Mouse (Mus musculus) forebrain, embryonic 11.5 days (tissue): Measurements from ENCODE around the gene Mdm2. TPM values are rescaled to one million over a fixed set of nuclear protein-coding genes. Genes with fewer than 3 reads are reported as not detected.

Source experiments
- ATAC-seq: fragments of 200-750 bp; cut with Nextera tagmentation; replicated peaks from 2 replicates; pipeline ENCODE4 v1.8.0; 2017; ENCODE audit warnings: moderate TSS enrichment; ENCODE audit not compliant: low FRiP score
- DNase-seq: peaks from one replicate; pipeline ENCODE4 v3.0.0-alpha.2; 2017; ENCODE audit warnings: low spot score
- H3K27ac ChIP-seq: fragments of 300-500 bp; sonication (generic); 2 replicates; pipeline ENCODE4 v1.5.1; 2014; ENCODE audit warnings: low read depth, low read length
- H3K27me3 ChIP-seq: fragments of 300-500 bp; sonication (generic); 2 replicates; pipeline ENCODE4 v1.6.1; 2014; ENCODE audit warnings: mild to moderate bottlenecking, low read length, mixed read lengths; ENCODE audit not compliant: control insufficient read depth, insufficient read depth
- H3K36me3 ChIP-seq: fragments of 300-500 bp; sonication (generic); 2 replicates; pipeline ENCODE4 v1.6.1; 2014; ENCODE audit warnings: mild to moderate bottlenecking, low read length, moderate library complexity, mixed read lengths; ENCODE audit not compliant: control insufficient read depth, insufficient read depth
- H3K4me1 ChIP-seq: fragments of 300-500 bp; sonication (generic); replicated peaks from 2 replicates; pipeline ENCODE4 v1.6.1; 2014; ENCODE audit warnings: low read length, mixed read lengths; ENCODE audit not compliant: control insufficient read depth, insufficient read depth
- H3K4me2 ChIP-seq: fragments of 300-500 bp; sonication (generic); 2 replicates; pipeline ENCODE4 v1.6.1; 2014; ENCODE audit warnings: low read depth, mild to moderate bottlenecking, low read length, moderate library complexity, mixed read lengths; ENCODE audit not compliant: severe bottlenecking
- H3K4me3 ChIP-seq: fragments of 300-500 bp; sonication (generic); 2 replicates; pipeline ENCODE4 v1.5.1; 2014; ENCODE audit warnings: low read depth, low read length
- H3K9ac ChIP-seq: fragments of 300-500 bp; sonication (generic); 2 replicates; pipeline ENCODE4 v1.6.1; 2014; ENCODE audit warnings: low read length
- H3K9me3 ChIP-seq: fragments of 300-500 bp; sonication (generic); 2 replicates; pipeline ENCODE4 v1.6.1; 2016; ENCODE audit warnings: low read length, mixed read lengths; ENCODE audit not compliant: control insufficient read depth
- WGBS: fragments of 180-500 bp; shearing (Covaris S2); extraction: QIAGEN DNeasy Blood & Tissue Kit; methylation state at CpG from one replicate; pipeline ENCODE4 v1.1.7; 2014; 5-methylcytosine and 5-hydroxymethylcytosine counted together
- polyA plus RNA-seq: library from polyadenylated mRNA; unstranded; fragments of >200 nt; fragmentation: Nextera tagmentation; extraction: Ambion mirVana; gene quantifications from 2 replicates; pipeline ENCODE4 v1.2.1, GENCODE M21; 2014

The Mdm2 gene
- polyA plus RNA-seq, 1 experiment from 2014 or later, result 91.6 TPM

GRCm38 (mm10) chr10:117676644-117677313, 33.8 kb downstream of the Mdm2 start:
- Histone ChIP-seq H3K27ac (no peak overlapping the region), H3K9ac (peak overlapping the region; percentile 49; the same call in 1 of the 2 replicates), H3K36me3 (no peaks in the 10 kb centered on the region), H3K9me3 (no peaks in the 10 kb centered on the region), H3K27me3 (no peaks in the 10 kb centered on the region), H3K4me3 (peak overlapping the region; percentile 30), H3K4me2 (peak overlapping the region; percentile 52), H3K4me1 (no peaks in the 10 kb centered on the region)
- ATAC-seq (peak; percentile 35; the same call in 1 of the 2 replicates), DNase-seq (no peak)
- 33% methylated on average over 17 of the region's 17 CpGs for WGBS

DNA sequence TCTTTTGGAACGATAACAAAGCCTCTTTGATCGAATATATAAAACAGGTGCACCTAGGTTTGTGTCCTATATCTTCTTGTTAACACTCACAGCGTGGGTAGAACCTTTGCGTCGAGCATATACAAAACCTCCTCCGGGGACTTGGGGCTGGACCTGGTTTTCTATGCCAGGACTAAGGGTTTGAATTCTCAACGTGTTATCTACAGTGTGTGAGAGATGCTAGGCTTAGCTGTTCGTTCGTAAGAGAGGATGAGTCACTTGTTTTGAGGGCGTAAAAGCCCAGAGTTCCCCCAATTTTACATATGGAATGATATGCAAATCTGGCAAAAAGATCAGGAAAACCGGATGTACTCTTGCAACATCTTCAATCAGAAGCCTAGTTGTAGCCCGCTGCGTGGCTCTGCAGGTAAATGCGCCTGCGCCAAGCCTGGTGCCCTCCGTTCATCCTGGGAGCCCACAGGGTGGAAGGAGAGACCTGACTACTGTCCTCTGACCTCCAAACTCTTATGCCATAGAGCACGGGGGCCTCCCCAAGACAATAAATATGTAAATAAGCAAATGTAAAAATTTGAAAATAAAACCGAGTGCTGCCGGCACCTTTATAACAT, 34.4 kb downstream of the Mdm2 start:
- 40% methylated on average over 19 of the region's 19 CpGs for WGBS
- Histone ChIP-seq H3K36me3 (no peaks in the 10 kb centered on the region), H3K27ac (no peak overlapping the region), H3K27me3 (no peaks in the 10 kb centered on the region), H3K9ac (peak overlapping the region; percentile 49), H3K4me3 (peak overlapping the region; percentile 30), H3K4me1 (no peaks in the 10 kb centered on the region), H3K4me2 (peak overlapping the region; percentile 52), H3K9me3 (no peaks in the 10 kb centered on the region)
- peak; percentile 56 for ATAC-seq
- DNase-seq, result no peak

DNA sequence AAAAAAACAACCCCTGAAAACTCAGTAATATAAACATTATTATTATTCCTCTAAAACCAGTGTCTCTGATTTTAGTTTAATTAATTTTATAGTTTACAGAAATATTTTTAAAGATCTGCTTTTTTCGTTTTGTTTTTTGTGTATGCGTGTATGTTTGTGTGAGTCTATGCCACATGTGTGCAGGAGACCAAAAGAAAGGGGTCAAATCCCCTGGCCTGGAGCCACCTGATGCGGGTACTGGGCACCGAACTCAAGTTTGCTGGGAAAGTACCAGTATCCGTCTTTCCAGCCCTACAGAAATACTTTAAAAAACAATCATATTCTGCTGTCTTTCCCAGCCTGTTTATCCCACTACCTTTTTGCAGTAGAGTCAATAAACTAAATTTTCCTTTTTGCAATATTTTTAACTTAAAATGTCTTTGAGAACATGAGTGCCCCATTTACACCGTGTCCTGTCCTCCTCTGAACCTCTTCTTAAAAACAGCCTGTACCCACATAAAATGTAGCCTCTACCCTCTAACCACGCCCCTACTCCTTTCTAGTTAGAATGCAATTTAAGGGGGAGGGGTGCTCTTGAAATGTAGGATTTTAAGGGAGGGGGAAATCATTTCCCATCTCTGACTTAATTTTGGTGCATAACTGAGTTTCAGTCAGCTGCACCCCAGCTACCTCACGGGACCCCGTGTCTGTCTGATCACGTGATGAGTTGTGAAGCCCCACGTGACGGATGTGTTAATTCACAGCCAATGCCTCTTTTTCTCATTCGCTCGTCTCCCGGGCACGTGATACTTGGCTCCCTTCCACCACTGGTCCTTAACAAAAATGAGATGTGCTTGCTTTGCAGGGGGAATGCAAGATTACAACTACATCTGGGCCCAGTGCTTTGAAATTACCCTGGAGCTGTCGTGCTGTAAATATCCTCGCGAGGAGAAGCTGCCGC, 35.2 kb downstream of the Mdm2 start:
- Histone ChIP-seq H3K4me3 (peak overlapping the region; percentile 30), H3K4me1 (no peaks in the 10 kb centered on the region), H3K9ac (peak overlapping the region; percentile 49), H3K36me3 (no peaks in the 10 kb centered on the region), H3K4me2 (peak overlapping the region; percentile 52), H3K27ac (no peak overlapping the region), H3K9me3 (no peaks in the 10 kb centered on the region), H3K27me3 (no peaks in the 10 kb centered on the region)
- WGBS, result 43% methylated on average over 20 of the region's 20 CpGs
- peak; percentile 80 for DNase-seq
- peak; percentile 83 for ATAC-seq

- DNase-seq (peak; percentile 30), ATAC-seq (no peak)
- no peak overlapping the region for H3K9ac ChIP-seq
- H3K4me3 ChIP-seq, result no peak overlapping the region
- WGBS, result 76% methylated on average over 3 of the region's 3 CpGs
- no peaks in the 10 kb centered on the region for H3K4me1 ChIP-seq
- no peak overlapping the region for H3K4me2 ChIP-seq
- H3K27me3 ChIP-seq, result no peaks in the 10 kb centered on the region
- H3K27ac ChIP-seq, result no peak overlapping the region
- H3K36me3 ChIP-seq, result no peaks in the 10 kb centered on the region
- no peaks in the 10 kb centered on the region for H3K9me3 ChIP-seq
Observed at GRCm38 (mm10) chr10:117674359-117675019, 36.1 kb downstream of the Mdm2 start.

DNA sequence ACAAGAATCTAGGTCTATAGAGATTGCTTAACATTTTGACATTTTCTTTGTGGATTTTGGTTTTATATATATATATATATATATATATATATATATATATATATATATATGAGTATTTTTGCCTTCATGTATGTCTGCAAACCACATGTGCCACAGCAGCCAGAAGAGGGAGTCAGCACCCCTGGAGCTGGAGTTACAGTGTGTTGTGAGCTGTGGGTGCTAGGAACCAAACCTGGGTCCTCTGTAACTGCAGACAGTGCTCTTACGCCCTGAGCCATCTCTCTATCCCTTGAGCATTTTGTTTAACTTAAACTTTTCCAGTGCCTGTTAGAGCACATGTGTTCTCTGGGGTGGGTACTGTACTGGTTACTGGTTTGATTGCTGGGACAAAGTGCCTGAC, 36.6 kb downstream of the Mdm2 start:
- H3K36me3 ChIP-seq, result no peaks in the 10 kb centered on the region
- DNase-seq, result no peak
- H3K27ac ChIP-seq, result no peak overlapping the region
- no peak for ATAC-seq
- no peaks in the 10 kb centered on the region for H3K4me1 ChIP-seq
- no peaks in the 10 kb centered on the region for H3K27me3 ChIP-seq
- no peak overlapping the region for H3K4me2 ChIP-seq
- H3K4me3 ChIP-seq, result no peak overlapping the region
- H3K9ac ChIP-seq, result no peak overlapping the region
- WGBS, result 87% methylated on average over 1 of the region's 1 CpGs
- no peaks in the 10 kb centered on the region for H3K9me3 ChIP-seq

GRCm38 (mm10) chr10:117672693-117673092, 37.9 kb downstream of the Mdm2 start:
- no peaks in the 10 kb centered on the region for H3K27me3 ChIP-seq
- H3K4me3 ChIP-seq, result no peak overlapping the region
- H3K36me3 ChIP-seq, result no peaks in the 10 kb centered on the region
- no peaks in the 10 kb centered on the region for H3K9me3 ChIP-seq
- 79% methylated on average over 7 of the region's 7 CpGs for WGBS
- no peak overlapping the region for H3K4me2 ChIP-seq
- no peak overlapping the region for H3K27ac ChIP-seq
- H3K4me1 ChIP-seq, result no peaks in the 10 kb centered on the region
- H3K9ac ChIP-seq, result no peak overlapping the region
- DNase-seq (no peak), ATAC-seq (no peak)

DNA sequence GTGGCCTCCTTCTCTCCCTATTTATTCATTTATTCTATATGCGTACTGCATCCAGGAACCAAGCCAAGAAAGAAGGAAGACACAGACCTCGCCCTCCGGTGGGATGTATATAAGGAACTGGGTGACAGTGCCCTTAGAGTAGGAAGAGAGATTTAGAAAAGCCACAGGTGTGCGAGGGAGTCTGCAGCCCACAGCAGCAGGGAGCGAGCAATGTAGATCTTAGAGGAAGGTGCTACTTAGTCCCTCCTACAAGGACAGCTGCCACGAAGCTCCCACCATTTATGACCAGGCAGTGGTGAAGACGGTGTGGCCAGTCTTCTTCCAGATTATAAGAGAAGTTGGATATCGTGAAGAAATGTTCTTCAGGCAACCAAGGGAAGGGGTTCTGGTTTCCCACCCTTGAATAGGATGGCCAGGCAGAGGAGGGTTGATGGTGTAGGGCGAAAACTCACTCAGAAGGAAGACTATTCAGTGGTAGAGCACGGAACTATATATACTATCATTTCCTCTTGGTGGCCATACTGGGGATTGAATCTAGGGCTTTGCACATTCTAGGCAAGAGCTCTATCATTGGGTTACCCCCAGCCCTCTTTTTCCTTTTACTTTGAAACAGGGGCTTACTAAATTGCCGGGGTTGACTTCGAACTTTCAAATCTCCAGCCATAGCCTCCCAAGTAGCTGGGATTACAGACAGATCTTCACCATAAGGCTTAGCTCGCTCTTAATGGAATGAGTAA, 38.5 kb downstream of the Mdm2 start:
- H3K36me3 ChIP-seq, result no peaks in the 10 kb centered on the region
- no peak overlapping the region for H3K9ac ChIP-seq
- H3K4me2 ChIP-seq, result no peak overlapping the region
- no peak for ATAC-seq
- no peaks in the 10 kb centered on the region for H3K4me1 ChIP-seq
- no peaks in the 10 kb centered on the region for H3K9me3 ChIP-seq
- no peak for DNase-seq
- no peak overlapping the region for H3K27ac ChIP-seq
- H3K4me3 ChIP-seq, result no peak overlapping the region
- 90% methylated on average over 13 of the region's 13 CpGs for WGBS
- H3K27me3 ChIP-seq, result no peaks in the 10 kb centered on the region

DNA sequence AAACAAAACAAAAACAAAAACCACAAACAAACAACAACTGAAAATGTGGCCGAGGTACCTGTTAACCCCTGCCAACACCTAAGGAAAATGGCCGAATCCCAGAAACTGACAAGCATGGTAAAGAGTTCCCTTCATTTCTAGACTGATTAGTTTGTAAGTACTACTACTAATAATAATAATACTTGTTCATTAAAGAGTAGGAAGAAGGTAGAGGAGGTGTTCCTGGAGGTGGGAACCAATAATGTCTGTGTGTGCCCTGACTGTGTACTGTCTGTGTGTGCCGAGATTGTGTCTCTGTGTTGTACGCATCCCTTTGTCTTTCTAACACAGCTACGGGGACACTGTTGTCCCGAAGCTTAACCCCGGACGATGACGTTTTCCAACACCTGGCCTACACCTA, 39.3 kb downstream of the Mdm2 start:
- Histone ChIP-seq H3K9ac (no peak overlapping the region), H3K4me3 (no peak overlapping the region), H3K9me3 (no peaks in the 10 kb centered on the region), H3K36me3 (no peaks in the 10 kb centered on the region), H3K4me1 (no peaks in the 10 kb centered on the region), H3K27ac (no peak overlapping the region), H3K4me2 (no peak overlapping the region), H3K27me3 (no peaks in the 10 kb centered on the region)
- DNase-seq (no peak), ATAC-seq (no peak)
- WGBS, result 91% methylated on average over 9 of the region's 9 CpGs
